Mouse (Mus musculus) lung, embryonic 16.5 days (tissue): ENCODE measurements around the gene Vps26a. TPM values are rescaled to one million over a fixed set of nuclear protein-coding genes. Genes with fewer than 3 reads are reported as not detected.

Source experiments
- ATAC-seq: fragments of 200-750 bp; cut with Nextera tagmentation; 2 replicates; pipeline ENCODE4 v1.8.0; 2017; ENCODE audit warnings: low read depth, mild to moderate bottlenecking, moderate library complexity
- H3K27ac ChIP-seq: fragments of 300-500 bp; sonication (generic); 2 replicates; pipeline ENCODE4 v1.5.1; 2014; ENCODE audit warnings: mild to moderate bottlenecking, control low read depth, low read length
- H3K27me3 ChIP-seq: fragments of 300-500 bp; sonication (generic); 2 replicates; pipeline ENCODE4 v1.6.1; 2014; ENCODE audit warnings: low read depth, low read length, mixed read lengths; ENCODE audit not compliant: control insufficient read depth, insufficient read depth
- H3K36me3 ChIP-seq: fragments of 300-500 bp; sonication (generic); 2 replicates; pipeline ENCODE4 v1.6.1; 2014; ENCODE audit warnings: low read length; ENCODE audit not compliant: control insufficient read depth, insufficient read depth
- H3K4me1 ChIP-seq: fragments of 300-500 bp; sonication (generic); replicated peaks from 2 replicates; pipeline ENCODE4 v1.6.1; 2014; ENCODE audit warnings: low read length, mixed read lengths; ENCODE audit not compliant: control insufficient read depth, insufficient read depth
- H3K4me2 ChIP-seq: fragments of 300-500 bp; sonication (generic); 2 replicates; pipeline ENCODE4 v1.6.1; 2014; ENCODE audit warnings: low read depth, low read length, control low read depth
- H3K4me3 ChIP-seq: fragments of 300-500 bp; sonication (generic); 2 replicates; pipeline ENCODE4 v1.5.1; 2014; ENCODE audit warnings: mild to moderate bottlenecking, low read length, control low read depth
- H3K9ac ChIP-seq: fragments of 300-500 bp; sonication (generic); 2 replicates; pipeline ENCODE4 v1.6.1; 2014; ENCODE audit warnings: low read length, control low read depth
- H3K9me3 ChIP-seq: fragments of 300-500 bp; sonication (generic); 2 replicates; pipeline ENCODE4 v1.6.1; 2016; ENCODE audit warnings: low read length; ENCODE audit not compliant: control insufficient read depth
- WGBS: fragments of 180-500 bp; shearing (Covaris S2); extraction: QIAGEN DNeasy Blood & Tissue Kit; methylation state at CpG from one replicate; pipeline ENCODE4 v1.1.7; 2014; 5-methylcytosine and 5-hydroxymethylcytosine counted together
- polyA plus RNA-seq: library from polyadenylated mRNA; unstranded; fragments of >200 nt; fragmentation: Nextera tagmentation; extraction: Ambion mirVana; gene quantifications from 2 replicates; pipeline ENCODE4 v1.2.1, GENCODE M21; 2015

The Vps26a gene
- polyA plus RNA-seq, 1 experiment from 2014 or later, result 86.1 TPM

DNA sequence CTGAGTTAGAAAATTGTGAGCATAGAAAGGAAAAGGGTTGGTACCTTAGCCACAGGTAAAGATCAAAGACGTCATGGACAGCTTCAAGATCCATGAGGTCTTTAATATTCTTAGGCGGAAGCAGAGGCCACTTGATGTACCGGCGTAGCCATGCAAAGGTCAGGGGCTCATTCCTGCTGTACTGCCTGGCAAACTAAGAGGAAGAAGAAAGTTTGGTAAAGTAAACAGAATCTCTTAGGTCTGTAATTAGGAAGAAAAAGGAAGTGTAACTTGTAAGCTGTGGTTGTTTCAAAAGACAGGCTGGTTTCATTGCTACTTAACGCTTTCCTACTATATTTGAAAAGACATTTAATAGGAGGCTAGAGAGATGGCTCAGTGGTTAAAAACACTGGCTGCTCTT, 56.2 kb downstream of the Vps26a start:
- no peak overlapping the region for H3K4me3 ChIP-seq
- no peaks in the 10 kb centered on the region for H3K9me3 ChIP-seq
- peaks cover 53% of the 10 kb centered on the region for H3K36me3 ChIP-seq
- H3K27me3 ChIP-seq, result no peaks in the 10 kb centered on the region
- H3K9ac ChIP-seq, result no peak overlapping the region
- H3K4me2 ChIP-seq, result no peak overlapping the region
- 83% methylated on average over 5 of the region's 5 CpGs for WGBS
- ATAC-seq, result no peak
- no peak overlapping the region for H3K27ac ChIP-seq
- H3K4me1 ChIP-seq, result peaks cover 3% of the 10 kb centered on the region; the same call in 1 of the 2 replicates

DNA sequence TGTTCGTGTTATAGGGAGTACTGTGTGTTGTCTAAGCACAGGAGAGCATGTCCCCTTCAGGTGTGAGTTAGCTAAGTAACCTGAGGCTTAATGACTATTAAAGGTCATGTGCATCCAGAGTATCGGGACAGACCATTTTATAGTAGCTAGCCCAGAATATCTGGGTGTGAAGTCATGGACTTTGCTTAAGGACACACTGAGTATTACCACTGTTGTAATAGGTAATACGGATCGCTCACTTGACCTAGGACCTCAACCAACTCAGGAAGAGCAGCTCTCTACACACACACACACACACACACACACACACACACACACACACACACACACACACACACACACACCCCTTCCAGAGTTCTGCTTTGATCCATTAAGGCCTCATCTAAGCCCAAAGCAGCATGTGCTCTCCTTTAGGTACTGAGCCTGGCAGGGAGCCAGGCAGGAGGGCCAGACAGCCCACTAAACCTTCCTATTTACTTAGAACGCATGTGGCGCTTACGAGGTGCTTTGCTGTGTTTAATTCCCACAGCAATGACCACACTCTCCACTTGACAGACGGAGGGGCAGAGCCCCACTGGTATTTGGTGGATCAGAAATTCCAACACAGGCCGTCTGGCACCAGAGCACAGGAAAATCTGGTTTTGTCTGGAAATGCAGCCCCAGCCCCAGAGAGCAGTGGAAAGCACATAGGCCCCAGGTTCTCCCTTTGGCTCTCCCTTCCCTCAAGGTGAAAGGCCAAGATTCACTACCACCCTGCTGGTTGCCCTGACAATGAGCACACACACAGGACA, 61.3 kb downstream of the Vps26a start:
- ATAC-seq, result peak; percentile 58
- no peak overlapping the region for H3K4me3 ChIP-seq
- 31% methylated on average over 9 of the region's 9 CpGs for WGBS
- peak overlapping the region; percentile 80 for H3K27ac ChIP-seq
- H3K4me2 ChIP-seq, result no peak overlapping the region
- H3K9ac ChIP-seq, result 0 out of 2 replicates have a peak overlapping the region, but pooled peaks have one; percentile 19
- no peaks in the 10 kb centered on the region for H3K27me3 ChIP-seq
- H3K9me3 ChIP-seq, result no peaks in the 10 kb centered on the region
- peaks cover 7% of the 10 kb centered on the region; the same call in 1 of the 2 replicates for H3K4me1 ChIP-seq
- H3K36me3 ChIP-seq, result peaks cover 15% of the 10 kb centered on the region

DNA sequence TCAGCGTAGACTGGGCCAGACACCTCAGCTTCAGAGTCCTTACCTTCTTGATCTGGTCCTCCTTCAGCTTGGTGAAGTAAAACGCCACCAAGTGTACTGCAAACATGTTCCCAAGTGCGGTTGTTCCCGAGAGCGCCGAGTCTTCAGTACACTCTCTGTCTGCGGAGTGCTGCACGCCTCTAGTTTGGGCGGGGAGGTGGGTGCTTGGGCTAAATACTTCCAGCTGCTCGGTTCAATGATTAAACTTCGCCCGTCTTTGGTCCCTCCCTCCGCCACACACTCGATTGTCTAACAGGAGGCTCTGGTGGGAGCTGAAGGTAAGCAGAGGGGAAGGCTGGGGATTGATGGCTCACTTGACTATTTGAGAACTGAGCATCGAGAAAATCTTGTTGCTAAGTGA, 64.3 kb downstream of the Vps26a start, which contains the start of gene Hkdc1:
Hkdc1 (minus strand) TSS at position 237 of the 400 bp plus-strand sequence.
- H3K4me2 ChIP-seq, result no peak within 1 kb of the TSS
- H3K9ac ChIP-seq, result peak within 1 kb of the TSS; percentile 28; the same call in 1 of the 2 replicates
- peaks cover 7% of the 10 kb centered on the region; the same call in 1 of the 2 replicates for H3K4me1 ChIP-seq
- peak within 1 kb of the TSS; percentile 88 for H3K27ac ChIP-seq
- no peak within 1 kb of the TSS for H3K4me3 ChIP-seq
- 38% methylated on average over 15 of the region's 15 CpGs for WGBS
- H3K27me3 ChIP-seq, result no peaks in the 10 kb centered on the region
- peak; percentile 85 for ATAC-seq
- H3K36me3 ChIP-seq, result no peaks in the 10 kb centered on the region
- H3K9me3 ChIP-seq, result no peaks in the 10 kb centered on the region

DNA sequence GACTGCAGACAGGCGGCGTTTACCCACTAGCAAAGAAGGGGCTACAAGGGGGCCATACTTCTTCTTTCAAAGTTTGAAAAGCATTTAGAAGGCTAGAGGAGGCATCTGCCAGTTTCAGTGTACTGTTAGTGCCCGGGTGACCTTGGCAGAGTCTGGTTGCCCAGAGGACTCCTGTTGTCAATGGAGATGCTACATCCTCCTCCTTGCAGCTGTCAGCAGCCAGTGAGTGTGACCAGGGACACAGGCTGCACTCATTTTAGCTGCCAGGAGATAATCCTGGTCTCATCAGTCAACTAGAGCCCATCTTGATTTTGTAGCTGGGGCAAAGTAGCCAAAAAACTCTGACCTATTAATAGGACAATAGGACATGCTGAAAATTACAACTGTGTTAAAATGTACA, 65.5 kb downstream of the Vps26a start:
- WGBS, result 70% methylated on average over 3 of the region's 3 CpGs
- Histone ChIP-seq H3K4me2 (no peak overlapping the region), H3K4me1 (peaks cover 5% of the 10 kb centered on the region; the same call in 1 of the 2 replicates), H3K9ac (peak overlapping the region; percentile 12; the same call in 1 of the 2 replicates), H3K27me3 (no peaks in the 10 kb centered on the region), H3K36me3 (no peaks in the 10 kb centered on the region), H3K27ac (peak overlapping the region; percentile 44), H3K9me3 (no peaks in the 10 kb centered on the region), H3K4me3 (no peak overlapping the region)
- no peak for ATAC-seq

DNA sequence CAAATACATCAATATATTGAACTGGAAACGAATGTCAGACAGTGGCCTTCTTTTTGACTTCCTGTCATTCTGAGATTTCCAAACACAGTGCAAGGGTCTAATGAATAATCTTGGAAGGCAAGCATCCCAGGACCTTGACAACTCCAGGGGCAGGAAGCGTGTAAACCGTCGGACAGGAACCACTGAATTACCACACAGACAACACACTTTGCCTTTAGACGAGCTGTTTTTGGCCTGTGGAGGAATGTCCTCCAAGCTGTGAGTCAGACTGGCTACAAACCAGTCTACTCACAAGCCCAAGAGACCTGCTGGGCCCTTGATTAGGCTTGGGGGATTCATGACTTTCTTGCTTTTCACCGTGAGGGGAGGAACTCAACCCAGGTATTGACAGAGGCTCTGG, 66.2 kb downstream of the Vps26a start:
- ATAC-seq, result no peak
- H3K27ac ChIP-seq, result peak overlapping the region; percentile 44; the same call in 1 of the 2 replicates
- 0 out of 2 replicates have a peak, but pooled peaks cover 4% of the 10 kb centered on the region for H3K4me1 ChIP-seq
- no peaks in the 10 kb centered on the region for H3K9me3 ChIP-seq
- H3K27me3 ChIP-seq, result no peaks in the 10 kb centered on the region
- H3K9ac ChIP-seq, result no peak overlapping the region
- no peak overlapping the region for H3K4me3 ChIP-seq
- 44% methylated on average over 6 of the region's 6 CpGs for WGBS
- no peak overlapping the region for H3K4me2 ChIP-seq
- no peaks in the 10 kb centered on the region for H3K36me3 ChIP-seq

DNA sequence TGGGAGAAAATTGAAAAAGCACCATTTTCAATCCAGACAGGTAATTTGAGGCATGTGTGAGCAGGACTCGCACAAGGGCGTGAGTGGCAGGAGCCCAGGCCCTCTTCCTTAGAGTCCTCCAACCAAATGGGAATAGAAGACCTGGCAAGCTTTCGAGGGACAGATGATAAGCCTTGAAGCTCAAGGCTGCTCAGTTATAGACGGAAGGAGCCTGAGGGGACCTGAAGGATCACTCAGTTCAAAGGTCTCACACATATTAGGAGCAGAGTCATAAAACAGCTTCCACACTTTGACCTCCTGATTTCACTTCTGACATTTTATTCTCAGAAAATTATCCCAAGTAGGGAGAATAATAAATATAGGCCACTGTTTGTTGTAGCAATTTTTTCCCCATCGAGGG, 67.2 kb downstream of the Vps26a start:
- WGBS, result 69% methylated on average over 5 of the region's 5 CpGs
- Histone ChIP-seq H3K4me2 (no peak overlapping the region), H3K9ac (no peak overlapping the region), H3K27ac (no peak overlapping the region), H3K4me3 (no peak overlapping the region), H3K36me3 (no peaks in the 10 kb centered on the region), H3K27me3 (no peaks in the 10 kb centered on the region), H3K4me1 (no peaks in the 10 kb centered on the region), H3K9me3 (no peaks in the 10 kb centered on the region)
- no peak for ATAC-seq

DNA sequence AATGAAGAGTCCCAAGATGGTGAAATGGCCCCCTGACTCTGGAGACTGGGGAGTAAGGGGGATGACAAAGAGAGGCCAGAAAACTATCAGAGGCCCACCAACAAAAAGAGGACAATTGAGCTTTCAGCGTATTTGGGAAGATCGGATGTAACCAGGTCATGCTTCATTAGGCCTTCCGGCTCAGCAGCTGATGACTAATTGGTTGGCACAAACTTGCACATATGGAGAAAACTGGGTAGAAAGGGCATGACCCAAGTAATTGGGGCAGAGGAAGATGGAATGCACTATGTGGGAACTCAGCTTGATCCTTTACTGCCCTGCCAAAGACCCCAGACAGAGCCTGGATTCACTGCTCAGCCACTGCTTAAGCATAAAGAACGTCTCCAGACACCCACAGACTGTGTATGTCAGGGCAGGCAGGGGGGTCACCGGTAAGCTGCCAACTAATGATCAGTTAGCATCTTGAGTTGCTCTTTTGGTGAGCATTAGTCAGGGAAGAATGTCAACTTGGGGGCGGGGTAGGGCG, 67.7 kb downstream of the Vps26a start:
- Histone ChIP-seq H3K9ac (no peak overlapping the region), H3K4me3 (no peak overlapping the region), H3K27ac (no peak overlapping the region), H3K36me3 (no peaks in the 10 kb centered on the region), H3K9me3 (no peaks in the 10 kb centered on the region), H3K27me3 (no peaks in the 10 kb centered on the region), H3K4me2 (no peak overlapping the region), H3K4me1 (no peaks in the 10 kb centered on the region)
- no peak for ATAC-seq
- WGBS, result 73% methylated on average over 7 of the region's 7 CpGs

DNA sequence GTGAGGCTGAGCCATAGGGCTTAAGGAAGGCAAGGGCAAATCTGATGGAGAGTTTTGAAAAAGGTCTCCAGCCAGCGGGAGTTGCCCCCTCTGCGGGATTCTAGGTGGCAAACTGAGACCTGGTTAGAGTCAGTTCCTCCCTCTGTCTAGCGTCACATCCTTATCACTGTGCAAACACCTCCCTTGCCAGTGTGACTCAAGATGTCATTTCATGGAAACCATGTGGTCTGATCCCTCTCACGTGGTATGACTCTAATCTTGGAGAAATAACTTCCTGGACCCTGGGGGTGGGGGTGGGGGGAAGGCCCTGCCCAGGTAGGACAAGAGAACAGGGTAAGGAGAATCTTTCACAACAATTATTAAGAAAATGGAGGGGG, 73.0 kb downstream of the Vps26a start:
- peaks cover 6% of the 10 kb centered on the region; the same call in 1 of the 2 replicates for H3K4me1 ChIP-seq
- 5% methylated on average over 4 of the region's 4 CpGs for WGBS
- H3K36me3 ChIP-seq, result no peaks in the 10 kb centered on the region
- peak overlapping the region; percentile 96 for H3K27ac ChIP-seq
- no peaks in the 10 kb centered on the region for H3K9me3 ChIP-seq
- no peak overlapping the region for H3K4me3 ChIP-seq
- ATAC-seq, result peak; percentile 77
- H3K9ac ChIP-seq, result no peak overlapping the region
- H3K27me3 ChIP-seq, result no peaks in the 10 kb centered on the region
- no peak overlapping the region for H3K4me2 ChIP-seq

DNA sequence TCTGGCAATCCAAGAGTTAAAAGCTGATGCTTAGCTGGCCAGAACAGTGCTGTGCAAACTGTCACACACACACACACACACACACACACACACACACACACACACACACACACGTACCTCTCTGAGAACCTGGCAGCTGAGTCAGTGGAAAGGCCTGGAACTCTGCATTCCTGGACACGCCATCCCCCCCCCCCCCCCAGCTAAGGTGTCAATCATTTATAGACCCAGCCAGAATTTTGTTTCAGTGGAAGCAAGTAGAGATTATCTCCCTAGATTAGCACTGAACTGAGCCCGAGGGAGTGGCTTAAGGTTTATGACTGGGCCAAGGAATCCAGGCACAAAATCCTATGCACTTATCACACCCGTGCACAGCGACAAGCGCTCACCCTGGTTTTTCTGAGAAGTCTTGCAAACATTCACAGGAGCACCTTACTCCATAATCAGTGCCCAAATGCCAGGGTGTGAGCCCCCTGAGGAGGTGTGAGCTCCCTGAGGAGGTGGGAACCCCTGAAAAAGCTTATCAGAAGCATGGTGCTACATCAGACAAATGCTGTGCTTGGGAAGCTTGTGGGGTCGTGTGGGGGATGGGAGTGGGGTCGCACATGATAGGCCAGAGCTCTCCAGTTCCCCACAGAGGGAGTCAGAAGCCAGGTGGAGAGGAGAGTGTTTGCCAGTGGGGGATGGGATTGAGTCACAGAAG, 73.5 kb downstream of the Vps26a start:
- Histone ChIP-seq H3K27ac (peak overlapping the region; percentile 96), H3K9ac (0 out of 2 replicates have a peak overlapping the region, but pooled peaks have one; percentile 5), H3K27me3 (no peaks in the 10 kb centered on the region), H3K9me3 (no peaks in the 10 kb centered on the region), H3K4me2 (no peak overlapping the region; the same call in 1 of the 2 replicates), H3K36me3 (no peaks in the 10 kb centered on the region), H3K4me3 (no peak overlapping the region), H3K4me1 (peaks cover 6% of the 10 kb centered on the region; the same call in 1 of the 2 replicates)
- WGBS, result 8% methylated on average over 8 of the region's 8 CpGs
- peak; percentile 80 for ATAC-seq
